Mouse (Mus musculus): ENCODE results near the gene Wdr74. TPM values are rescaled to one million over a fixed set of nuclear protein-coding genes. Genes with fewer than 3 reads are reported as not detected.

The Wdr74 gene
- total RNA-seq, 2 experiments from 2014 or later = 19.1 to 20.1 TPM

DNA sequence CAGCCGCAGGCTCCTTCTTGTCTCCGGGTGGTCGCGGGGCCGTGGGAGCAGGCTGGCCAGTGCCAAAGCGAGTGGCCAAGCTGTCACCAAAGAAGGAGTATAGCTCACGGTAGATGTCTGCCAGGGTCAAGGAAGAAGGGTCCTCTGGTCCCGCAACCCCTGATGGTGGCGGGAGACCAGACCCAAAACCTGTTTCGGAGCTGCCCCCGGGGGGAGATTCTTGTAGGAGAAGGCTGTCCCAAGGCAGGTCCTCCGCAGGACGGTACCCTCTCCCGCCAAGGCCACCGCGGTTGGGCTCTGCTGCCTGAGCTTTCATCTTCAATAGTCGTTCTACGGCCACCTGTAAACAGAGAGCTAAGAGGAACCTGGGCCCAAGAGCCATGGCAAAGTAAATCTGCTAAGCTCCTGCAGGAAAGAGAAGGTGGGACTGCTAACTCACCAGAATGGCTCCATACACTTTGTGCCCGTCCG, 39.4 kb downstream of the Wdr74 start:
- no peak for DNase-seq
- intact Hi-C loops (cut with DNase I) = loop anchor here (5.0 kb wide), 1 partner anchor 42 kb away; the partner anchor contains the start of gene Ttc9c

- peak; percentile 85 to 91 for DNase-seq
- intact Hi-C loops (cut with DNase I) = no loop called here
Observed at GRCm38 (mm10) chr19:8786008-8786781, 50.6 kb downstream of the Wdr74 start, which contains the start of gene Taf6l. Taf6l (minus strand) TSS chr19:8786417.

- no peak for DNase-seq
- intact Hi-C loops (cut with DNase I) = no loop called here
Observed at GRCm38 (mm10) chr19:8788521-8788920, 52.9 kb downstream of the Wdr74 start.

- intact Hi-C loops (cut with DNase I) = no loop called here
- no peak for DNase-seq
Observed at GRCm38 (mm10) chr19:8789171-8789570, 53.5 kb downstream of the Wdr74 start.

DNA sequence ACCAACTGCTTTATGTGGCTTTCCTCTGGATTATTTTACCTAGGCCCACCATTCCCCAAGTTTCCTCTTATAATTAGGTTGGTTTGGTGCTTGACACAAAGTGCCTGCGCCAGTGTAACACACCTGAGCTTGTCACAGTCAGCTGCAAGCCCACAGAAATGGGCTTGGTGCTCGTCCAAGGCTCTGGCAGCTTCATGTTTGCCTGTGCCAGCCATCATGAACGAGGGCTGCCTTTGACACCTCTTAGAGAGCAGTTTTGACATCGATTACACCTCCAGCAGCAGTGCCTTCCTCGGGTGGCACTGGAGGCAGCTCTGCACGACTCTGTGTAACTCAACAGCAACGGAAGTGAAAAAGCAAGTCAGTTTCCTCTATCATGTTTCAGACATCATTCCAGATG, 54.5 kb downstream of the Wdr74 start:
- DNase-seq = no peak
- intact Hi-C loops (cut with DNase I) = no loop called here

Small RNA genes within 50 kb of the gene (microRNA-seq; reads per million reads assigned to microRNA genes)
- gene Mir6992 = 0 reads per million in 2 experiments

Other genes with a start within 250 kb of the Wdr74 start
- under 1 TPM; 0.05 to 0.17 TPM for gene Slc22a8, start 144.6 kb upstream of the Wdr74 start, total RNA-seq (2021)
- gene Slc22a6, start 117.8 kb upstream of the Wdr74 start, total RNA-seq (2021) = not detected
- gene Chrm1, start 72.0 kb upstream of the Wdr74 start, total RNA-seq (2021) = under 1 TPM in 1 of 2 experiments, not detected in 1; 0.05 TPM
- gene Slc3a2, start 12.5 kb upstream of the Wdr74 start, total RNA-seq (2021) = 10 to 100 TPM; 39.8 to 50.9 TPM
- gene 1700092M07Rik, start 4.9 kb downstream of the Wdr74 start, total RNA-seq (2021) = under 1 TPM in 1 of 2 experiments, not detected in 1; 0.95 TPM
- 10 to 100 TPM; 37.4 to 40.5 TPM for gene Stx5a, start 5.6 kb downstream of the Wdr74 start, total RNA-seq (2021)
- gene Nxf1, start 21.2 kb downstream of the Wdr74 start, total RNA-seq (2021) = 10 to 100 TPM; 59.3 to 59.5 TPM
- gene Tmem223, start 35.2 kb downstream of the Wdr74 start, total RNA-seq (2021) = 100 to 1,000 TPM; 110 to 121 TPM
- 10 to 100 TPM; 15.7 to 17.9 TPM for gene Tmem179b, start 38.6 kb downstream of the Wdr74 start, total RNA-seq (2021)
- gene Taf6l, start 50.6 kb downstream of the Wdr74 start, total RNA-seq (2021) = 1 to 10 TPM; 7.2 to 8.9 TPM
- 10 to 100 TPM; 53.9 to 63.0 TPM for gene Polr2g, start 62.8 kb downstream of the Wdr74 start, total RNA-seq (2021)
- 1 to 10 TPM; 1.2 to 2.3 TPM for gene Zbtb3, start 66.7 kb downstream of the Wdr74 start, total RNA-seq (2021)
- 10 to 100 TPM; 15.1 to 15.4 TPM for gene Ttc9c, start 83.5 kb downstream of the Wdr74 start, total RNA-seq (2021)
- 10 to 100 TPM; 48.5 to 51.1 TPM for gene Hnrnpul2, start 84.2 kb downstream of the Wdr74 start, total RNA-seq (2021)
- not detected for gene AC129217.1, start 93.9 kb downstream of the Wdr74 start, total RNA-seq (2021)
- 10 to 100 TPM; 21.3 to 28.0 TPM for gene Bscl2, start 101.6 kb downstream of the Wdr74 start, total RNA-seq (2021)
- not detected for gene Gng3, start 103.4 kb downstream of the Wdr74 start, total RNA-seq (2021)
- 1 to 10 TPM; 3.4 to 5.4 TPM for gene Lrrn4cl, start 114.9 kb downstream of the Wdr74 start, total RNA-seq (2021)
- gene Ubxn1, start 135.7 kb downstream of the Wdr74 start, total RNA-seq (2021) = 100 to 1,000 TPM; 109 to 116 TPM
- gene Uqcc3, start 145.1 kb downstream of the Wdr74 start, total RNA-seq (2021) = 10 to 100 TPM; 53.3 to 53.8 TPM
- gene Lbhd1, start 147.9 kb downstream of the Wdr74 start, total RNA-seq (2021) = 1 to 10 TPM; 3.9 to 6.1 TPM
- gene Gm49403, start 148.1 kb downstream of the Wdr74 start, total RNA-seq (2021) = not detected
- gene 1810009A15Rik, start 153.0 kb downstream of the Wdr74 start, total RNA-seq (2021) = 10 to 100 TPM; 16.0 to 16.4 TPM
- gene Gm49416, start 153.1 kb downstream of the Wdr74 start, total RNA-seq (2021) = 1 to 10 TPM in 1 of 2 experiments, not detected in 1; 1.2 TPM
- 10 to 100 TPM; 12.3 to 12.9 TPM for gene Ints5, start 157.2 kb downstream of the Wdr74 start, total RNA-seq (2021)
- 10 to 100 TPM; 60.6 to 63.7 TPM for gene Ganab, start 162.2 kb downstream of the Wdr74 start, total RNA-seq (2021)
- 10 to 100 TPM; 37.1 to 38.0 TPM for gene B3gat3, start 184.5 kb downstream of the Wdr74 start, total RNA-seq (2021)
- gene Rom1, start 193.5 kb downstream of the Wdr74 start, total RNA-seq (2021) = 10 to 100 TPM; 12.4 to 12.7 TPM
- gene Eml3, start 193.7 kb downstream of the Wdr74 start, total RNA-seq (2021) = 10 to 100 TPM; 12.5 to 16.2 TPM
- gene Mta2, start 206.0 kb downstream of the Wdr74 start, total RNA-seq (2021) = 10 to 100 TPM; 42.1 to 44.8 TPM
- 1 to 10 TPM; 7.6 TPM for gene Tut1, start 218.0 kb downstream of the Wdr74 start, total RNA-seq (2021)
- 100 to 1,000 TPM; 220 to 273 TPM for gene Eef1g, start 231.2 kb downstream of the Wdr74 start, total RNA-seq (2021)